Mouse (Mus musculus) induced T-regulatory cell, adult 2 months (primary cell): ENCODE measurements around the gene Cfd.
"Not testable (repeated sequence)": the region's sequence is repeated elsewhere in the genome, so short reads cannot be mapped to it uniquely, and the experiment has no call there.

Experiments used
- DNase-seq: peaks from one replicate; pipeline ENCODE4 v3.0.0-alpha.2; 2012; ENCODE audit warnings: low read depth

The Cfd gene

DNA sequence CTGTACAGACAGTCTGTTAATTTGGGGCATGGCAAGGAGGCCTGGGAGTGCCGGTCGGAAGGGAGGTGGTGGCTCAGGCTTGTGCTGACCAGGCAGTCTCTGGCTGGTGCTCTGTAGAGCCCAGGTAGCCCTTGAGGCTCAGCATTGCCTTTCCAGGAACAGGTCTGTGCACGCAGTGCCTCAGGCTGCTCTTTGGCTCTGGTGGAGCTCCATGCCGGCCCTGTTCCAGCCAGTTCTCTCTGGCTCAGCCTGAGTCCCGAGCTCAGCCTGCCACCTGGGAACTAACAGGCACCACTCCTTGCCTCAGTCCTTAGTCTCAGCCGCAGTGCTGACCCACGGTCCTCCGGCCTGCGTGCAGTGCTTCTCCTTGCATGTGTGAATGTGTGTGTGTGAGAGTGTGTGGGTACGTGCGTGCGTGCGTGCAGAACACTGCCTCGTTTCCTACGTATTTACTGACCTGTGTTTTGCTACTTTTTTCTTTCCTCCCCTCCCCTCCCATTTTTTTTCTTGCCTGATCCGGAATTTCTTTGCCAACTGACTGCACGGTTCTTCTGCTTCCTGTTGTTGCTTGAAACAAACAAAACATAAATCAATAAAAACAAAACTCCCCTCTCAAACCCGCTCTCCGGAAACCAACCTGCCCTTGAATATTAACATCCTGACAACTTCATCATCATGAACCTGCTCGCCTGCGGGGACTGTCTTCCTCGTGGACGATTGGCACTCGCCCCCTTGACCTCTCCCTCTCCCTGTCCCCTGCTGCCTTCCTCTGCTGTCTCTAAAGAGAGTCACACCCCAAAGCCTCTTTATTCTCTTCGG lies 29.2 kb upstream of the Cfd start:
- no peak for DNase-seq

DNA sequence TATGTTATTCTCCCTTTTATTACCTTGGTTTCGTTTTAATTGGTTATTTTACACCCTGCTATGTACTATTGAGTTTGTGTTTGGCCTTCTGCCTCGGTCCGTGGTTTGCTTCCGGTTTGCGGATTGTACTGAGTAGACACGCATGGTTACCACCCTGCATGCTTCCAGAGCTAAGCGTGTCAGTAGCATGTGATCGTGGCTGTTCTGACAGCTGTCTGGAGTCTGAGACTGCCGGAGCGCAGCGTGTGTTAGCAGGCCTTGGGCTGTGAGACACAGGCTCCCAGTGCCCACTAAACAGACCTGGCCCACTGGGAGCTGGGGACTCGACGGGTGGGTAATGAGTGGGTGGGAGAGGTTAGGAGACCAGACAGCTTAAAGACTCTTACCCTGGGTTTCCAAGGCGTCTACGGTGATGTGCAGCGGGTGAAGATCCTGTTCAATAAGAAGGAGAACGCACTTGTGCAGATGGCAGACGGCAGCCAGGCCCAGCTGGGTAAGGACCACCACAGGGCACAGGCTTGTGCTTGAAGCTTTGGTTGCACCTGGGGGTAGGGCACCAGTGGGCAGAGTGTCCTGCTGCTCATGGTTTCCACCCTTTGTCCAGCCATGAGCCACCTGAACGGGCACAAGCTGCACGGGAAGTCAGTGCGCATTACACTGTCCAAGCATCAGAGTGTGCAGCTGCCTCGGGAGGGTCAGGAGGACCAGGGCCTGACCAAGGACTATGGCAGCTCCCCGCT lies 28.4 kb upstream of the Cfd start:
- peak; percentile 16 for DNase-seq

DNA sequence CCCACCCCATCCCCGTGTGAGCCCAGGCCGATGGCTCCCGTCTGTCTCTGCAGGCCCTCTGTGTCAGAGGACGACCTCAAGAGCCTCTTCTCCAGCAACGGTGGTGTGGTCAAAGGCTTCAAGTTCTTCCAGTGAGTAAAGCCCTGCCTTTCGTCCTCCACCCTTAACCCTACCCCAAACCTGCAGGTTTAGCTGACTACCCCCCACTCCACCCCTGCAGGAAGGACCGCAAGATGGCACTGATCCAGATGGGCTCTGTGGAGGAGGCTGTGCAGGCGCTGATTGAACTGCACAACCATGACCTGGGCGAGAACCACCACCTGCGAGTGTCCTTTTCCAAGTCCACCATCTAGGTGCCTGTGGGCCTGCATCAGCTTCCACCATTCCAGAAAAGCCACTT lies 27.7 kb upstream of the Cfd start:
- peak; percentile 17 for DNase-seq

DNA sequence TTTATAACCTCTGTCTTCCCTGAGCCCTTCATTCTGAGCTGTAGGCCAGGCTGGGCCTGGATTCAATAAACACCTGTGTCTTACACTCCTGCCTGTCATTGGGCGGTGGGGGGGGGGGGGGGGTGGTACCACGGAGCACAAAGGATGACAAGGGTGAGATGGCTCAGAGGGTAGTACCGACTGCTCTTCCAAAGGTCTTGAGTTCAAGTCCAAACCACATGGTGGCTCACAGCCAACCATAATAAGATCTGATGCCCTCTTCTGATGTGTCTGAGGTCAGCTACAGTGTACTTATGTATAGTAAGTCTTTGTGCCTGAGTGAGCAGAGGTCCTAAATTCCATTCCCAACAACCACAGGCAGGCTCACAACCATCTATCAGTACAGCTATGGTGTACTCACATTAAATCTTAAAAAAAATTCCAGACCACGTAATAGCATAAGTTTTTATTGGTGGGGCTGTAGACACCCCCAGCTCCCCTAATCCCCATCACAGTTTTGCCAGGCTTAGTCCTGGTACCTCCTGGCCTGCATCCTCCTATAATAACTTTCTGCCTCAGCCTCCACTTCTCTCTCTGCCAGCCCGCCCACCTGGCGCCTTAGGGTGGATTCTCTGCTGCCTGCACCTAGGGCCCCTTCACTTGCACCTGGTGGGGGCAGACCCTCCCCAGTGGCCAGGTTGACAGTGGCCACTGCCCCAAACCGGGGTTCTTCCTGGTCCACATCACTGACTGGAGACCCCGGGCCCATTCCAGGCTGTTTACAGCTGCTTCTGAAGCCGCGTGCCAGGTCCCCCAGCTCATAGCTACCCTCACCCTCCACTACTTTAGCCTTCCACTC lies 26.1 kb upstream of the Cfd start:
- peak; percentile 35 for DNase-seq

DNA sequence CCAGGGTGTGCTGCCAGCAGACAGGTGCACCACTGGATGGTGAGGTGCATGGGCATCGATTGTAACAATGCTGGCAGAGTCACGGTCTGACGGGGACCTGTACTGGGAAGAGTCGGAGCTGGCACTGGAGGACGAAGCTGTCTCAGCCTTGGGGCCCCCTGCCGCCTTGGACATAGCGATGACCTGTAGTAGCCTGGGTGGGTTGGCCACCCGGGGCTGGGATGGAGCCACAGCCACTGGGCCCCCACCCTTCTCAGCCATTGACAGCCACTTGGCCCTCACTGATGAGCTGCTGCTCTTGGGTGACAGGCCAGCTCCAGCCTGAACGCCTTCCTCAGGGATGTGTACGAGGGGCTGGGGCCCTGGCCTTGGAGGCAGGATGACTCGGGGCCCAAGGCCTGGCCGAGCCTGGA lies 25.5 kb upstream of the Cfd start:
- DNase-seq: no peak

DNA sequence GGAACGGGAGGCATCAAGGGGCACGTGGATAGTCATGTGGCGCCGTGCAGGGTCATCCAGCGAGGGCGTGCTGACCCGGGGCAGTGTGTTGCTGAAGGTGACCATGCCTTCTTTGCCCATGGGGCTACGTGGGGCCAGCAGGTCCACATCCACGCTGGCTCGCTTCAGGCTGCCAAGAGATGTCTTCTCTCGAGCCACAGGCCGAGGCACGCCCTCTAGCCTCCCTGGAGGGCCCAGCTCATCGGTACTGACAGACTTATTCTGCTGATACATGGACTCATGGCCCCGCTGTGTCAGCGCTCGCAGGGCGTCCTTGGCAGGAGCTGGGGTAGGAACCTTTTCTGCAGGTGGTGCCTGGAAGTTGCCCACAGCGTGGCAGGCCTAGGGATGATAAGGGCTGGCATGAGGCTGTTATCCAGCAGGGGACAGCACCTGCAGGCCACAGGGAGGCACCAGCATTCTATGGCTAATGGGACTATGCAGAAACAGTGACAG lies 24.8 kb upstream of the Cfd start:
- no peak for DNase-seq

DNA sequence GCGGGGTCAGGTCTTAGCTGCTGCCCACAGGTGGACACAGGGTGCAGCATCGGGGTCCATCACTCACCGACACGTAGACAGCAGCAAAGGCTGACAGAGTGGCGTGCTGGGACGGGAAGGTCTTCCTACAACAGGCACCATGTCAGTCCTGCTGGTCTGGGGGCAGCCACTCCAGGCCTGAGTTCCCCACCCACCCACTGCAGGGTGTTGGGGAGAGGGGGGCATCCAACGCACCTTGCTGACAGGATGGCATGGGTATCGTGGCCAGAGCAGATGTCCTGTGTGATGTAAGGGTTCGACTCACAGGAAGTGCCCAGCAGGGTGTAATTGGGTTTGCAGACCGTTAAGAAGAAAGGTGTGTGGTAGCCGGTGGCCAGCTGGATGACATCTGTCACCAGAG lies 24.1 kb upstream of the Cfd start:
- no peak for DNase-seq

DNA sequence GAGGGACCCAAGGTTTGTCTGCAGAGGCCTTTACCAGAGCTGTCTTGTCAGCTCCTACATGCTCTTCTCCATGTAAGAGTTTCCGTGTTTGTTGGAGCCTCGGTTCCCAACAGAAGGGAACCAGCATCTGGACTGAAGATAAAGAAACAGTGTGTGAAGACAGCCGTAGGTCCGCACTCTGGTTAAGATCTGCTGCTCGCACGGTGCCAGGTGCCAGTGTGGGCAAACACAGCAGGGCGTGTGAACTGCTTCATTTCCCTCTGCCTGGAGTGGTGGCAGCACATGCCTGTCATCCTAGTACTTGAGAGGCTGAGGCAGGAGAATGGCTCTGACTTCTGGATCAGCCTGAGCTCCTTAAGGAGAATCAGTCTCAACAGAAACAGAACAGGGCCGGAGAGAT lies 18.8 kb upstream of the Cfd start:
- no peak for DNase-seq

DNA sequence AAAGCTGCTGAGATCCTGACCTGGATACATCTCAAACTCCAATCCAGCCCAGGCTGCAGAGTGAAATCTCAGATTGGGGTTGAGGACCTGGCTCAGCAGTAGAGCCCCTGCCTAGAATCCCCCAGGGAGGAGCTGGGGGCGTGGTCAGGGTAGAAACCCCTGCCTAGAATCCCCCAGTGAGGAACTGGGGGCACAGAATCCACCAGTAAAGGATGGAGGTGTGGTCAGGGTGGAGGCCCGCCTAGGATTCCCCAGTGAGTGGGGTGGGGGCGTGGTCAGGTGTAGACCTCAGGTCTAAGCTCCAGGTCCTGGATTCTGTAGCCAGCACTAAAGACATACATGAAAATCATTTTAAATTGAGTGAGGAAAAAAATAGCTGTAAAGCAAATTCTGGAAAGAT lies 17.8 kb upstream of the Cfd start:
- no peak for DNase-seq

DNA sequence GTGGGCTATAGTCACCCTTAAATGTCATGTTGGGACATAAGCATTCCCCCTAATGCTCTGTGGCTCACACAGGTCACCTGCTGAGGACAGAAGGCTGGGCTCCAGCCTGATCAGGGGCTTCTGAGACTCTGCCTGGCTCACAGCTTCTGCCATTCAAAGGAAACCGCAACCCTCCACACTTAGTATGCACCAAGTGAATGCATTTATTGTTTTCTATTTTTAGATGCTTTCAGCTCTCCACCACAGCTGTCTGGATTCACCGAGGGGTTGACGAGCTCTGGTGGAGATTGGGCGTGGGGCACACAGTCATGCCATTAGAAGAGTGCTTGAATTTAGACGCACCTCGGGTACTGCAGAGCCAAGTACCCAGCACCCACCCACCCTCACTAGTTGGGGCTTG lies 17.3 kb upstream of the Cfd start:
- peak; percentile 29 for DNase-seq

DNA sequence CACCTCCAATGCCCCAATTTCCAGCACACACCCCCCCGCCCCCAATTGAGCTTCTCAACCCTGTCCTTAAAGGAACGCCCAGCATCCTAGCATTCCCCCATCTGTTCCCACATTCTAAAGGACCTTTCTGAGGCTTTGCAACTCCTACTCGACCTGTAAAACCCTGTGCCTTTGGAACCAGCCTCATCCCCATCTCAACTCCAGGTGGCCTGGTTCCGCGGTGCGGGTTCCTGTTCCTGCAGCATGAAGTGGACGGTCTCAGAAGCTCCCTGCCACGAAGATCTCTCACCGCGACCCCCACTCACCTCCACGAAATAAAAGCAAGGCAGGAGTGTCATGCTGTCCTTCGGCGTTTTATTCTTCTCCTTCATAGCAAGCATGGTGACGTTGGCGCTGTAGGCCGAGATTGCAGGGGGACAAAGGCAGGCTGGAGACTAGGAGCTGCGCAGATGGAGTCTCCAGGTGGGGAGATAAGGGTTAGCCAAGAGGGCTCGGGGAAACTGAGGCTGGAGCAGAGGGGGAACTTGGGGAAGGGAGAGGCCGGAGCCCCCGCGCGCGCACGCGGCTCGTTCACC lies 16.9 kb upstream of the Cfd start:
- DNase-seq: no peak

DNA sequence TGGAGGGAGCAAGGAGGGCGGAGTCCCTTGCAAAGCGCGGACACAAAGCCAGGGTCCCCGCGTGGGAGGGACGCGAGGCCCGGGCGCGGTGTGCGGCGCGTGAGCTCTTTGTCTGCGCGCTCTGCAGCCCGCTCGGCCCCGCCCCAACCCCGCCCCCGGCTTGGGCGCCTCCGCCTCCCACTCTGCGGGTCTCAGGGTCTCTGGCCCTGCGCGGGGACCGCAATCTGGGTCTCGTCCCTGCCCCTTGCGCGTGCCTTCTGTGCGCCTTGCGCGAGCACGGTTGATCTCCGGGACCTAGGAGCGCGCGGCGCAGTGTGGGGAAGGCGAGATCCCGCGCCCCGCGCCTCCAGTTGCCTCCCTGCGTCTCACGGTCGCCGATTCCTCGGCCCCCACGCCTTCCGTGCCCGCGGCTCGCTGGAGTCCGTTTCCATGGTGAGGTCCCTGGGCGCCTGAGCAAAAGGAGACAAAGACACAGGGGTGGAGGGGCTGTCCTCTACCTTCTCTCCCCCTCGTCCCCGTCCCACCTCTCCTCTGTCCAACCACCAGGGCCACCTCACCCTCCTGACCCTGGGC lies 16.3 kb upstream of the Cfd start, which contains the start of the genes Prtn3 and Plppr3:
Gene Prtn3, plus strand, starts transcription at position 187 of the 573 bp plus-strand sequence.
Gene Plppr3, minus strand, starts transcription at position 345 of the 573 bp plus-strand sequence.
- DNase-seq: peak; percentile 55

DNA sequence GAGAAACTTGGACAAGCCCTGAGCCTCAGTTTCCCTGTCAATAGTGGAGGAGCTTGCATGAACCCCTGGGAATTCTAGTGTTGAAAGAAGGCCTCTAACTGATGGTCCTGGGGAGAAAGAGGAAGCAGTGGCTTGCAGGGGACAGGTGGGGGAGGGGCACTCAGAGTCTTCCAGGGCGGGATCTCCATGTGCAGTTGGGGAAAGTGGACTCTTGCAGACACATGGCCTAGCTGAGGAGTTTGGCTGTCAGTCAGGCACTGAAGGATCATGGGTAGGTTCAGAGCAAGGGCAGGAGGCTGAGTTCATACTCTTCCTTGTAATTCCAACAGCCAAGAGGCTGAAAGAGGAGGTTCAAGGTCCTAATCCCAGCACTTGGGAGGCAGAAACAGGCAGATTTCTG lies 13.5 kb upstream of the Cfd start:
- DNase-seq: peak; percentile 21

DNA sequence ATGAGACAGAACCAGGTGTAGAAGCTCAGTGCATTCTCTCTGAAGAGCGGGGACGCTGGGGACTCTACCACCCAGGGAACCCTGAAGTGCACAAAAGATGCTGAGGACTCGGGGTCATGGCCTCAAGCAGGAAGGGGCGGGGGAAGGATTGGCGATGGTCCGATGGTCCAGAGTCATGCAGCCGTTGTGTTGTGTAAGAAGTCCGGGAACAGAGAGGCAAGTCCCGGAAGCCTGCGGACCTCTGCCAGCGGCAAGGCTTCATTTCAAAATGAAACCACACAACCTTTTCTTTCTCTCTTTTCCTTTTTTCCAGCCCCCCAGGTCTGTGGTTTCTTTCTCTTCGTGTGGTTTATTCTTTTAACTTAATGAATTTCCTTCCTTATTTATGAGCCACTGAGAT lies 12.9 kb upstream of the Cfd start:
- peak; percentile 56 for DNase-seq

DNA sequence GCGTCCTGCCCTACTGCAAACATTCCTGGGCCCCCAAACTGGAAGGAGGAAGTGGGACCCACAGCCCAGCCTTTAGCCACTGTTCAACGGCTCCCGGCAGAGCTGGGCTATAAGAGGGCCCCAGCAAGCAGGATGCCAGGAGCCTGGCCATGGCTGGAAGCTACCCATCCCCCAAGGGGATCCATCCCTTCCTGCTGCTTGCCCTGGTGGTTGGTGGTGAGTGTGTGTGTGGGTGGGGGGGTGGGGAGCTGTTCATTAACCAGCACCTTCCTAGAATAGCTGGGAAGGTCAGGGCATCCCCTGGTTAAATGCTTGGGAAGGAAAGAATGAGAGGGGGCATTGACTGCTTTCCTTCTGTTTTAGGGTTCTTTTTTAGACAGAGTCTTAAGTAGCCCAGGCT lies 11.1 kb upstream of the Cfd start:
- no peak for DNase-seq

DNA sequence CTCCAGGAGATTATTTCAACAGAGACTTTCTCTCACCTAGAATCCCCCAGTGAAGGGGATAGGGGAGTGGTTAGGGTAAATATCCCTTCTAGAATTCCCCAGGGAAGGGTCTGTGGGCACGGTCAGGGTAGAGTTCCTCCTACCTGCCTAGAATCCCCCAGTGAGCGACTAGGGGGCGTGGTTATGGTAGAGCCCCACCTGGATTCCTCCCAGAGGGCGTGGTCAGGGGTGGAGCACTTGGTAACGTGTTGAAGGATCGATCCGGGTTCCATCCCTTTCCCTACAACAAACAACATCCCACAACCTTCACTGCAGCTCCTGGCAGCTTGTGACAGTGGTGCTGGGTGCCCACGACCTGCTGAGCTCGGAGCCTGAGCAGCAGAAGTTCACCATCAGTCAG lies 9.9 kb upstream of the Cfd start:
- DNase-seq: peak; percentile 51

DNA sequence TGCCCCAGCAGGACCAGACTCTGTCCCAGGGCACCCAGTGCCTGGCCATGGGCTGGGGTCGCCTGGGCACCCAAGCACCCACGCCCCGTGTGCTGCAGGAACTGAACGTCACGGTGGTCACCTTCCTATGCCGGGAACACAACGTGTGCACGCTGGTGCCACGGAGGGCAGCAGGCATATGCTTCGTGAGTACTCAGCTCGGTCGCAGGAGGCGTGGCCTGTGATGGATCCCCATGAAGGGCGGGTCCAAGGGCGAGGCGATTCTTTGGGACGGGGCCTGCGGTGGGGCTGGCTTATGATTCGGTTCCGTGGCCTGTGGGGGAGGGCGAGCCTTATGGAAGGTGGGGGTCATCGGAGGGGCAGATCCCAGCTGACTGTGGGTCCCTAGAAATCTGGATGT lies 8.7 kb upstream of the Cfd start:
- DNase-seq: peak; percentile 53

DNA sequence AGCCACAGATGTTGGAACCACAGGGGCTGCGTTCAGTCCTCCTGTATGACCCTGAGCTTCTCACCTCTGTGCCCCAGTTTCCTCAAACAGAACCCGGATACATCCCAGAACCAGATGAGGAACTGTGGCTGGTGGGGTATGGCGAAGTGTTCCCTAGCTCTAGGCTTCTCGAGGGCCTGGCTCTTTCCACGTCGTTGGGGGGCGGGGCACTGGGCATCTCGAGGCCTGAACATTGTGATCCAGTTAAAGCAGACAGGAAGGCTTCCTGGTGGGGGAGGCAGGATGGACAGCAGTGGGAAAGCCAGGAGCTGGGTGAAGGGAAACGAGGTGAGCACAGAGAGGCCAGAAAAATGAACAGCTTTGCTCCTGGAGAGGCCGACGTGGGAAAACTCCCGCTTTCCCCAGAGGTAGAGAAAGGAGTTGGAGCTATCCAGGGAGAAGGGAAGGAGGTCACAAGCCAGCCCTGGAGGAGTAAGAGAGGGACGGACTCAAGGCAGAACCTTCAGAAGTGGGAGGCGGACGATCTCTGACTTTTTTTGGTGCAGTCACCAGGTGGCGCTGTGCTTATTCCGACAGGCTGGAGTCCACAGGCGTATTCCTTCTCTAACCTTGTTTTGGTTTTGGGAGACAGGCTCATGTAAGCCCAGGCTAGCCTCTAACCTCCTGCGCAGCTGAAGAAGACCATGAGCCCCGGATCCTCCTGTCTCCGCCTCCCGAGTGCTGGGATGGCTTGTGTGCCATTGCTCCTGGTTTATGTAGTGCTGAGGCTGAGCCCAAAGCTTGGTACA lies 7.2 kb upstream of the Cfd start:
- peak; percentile 89 for DNase-seq

DNA sequence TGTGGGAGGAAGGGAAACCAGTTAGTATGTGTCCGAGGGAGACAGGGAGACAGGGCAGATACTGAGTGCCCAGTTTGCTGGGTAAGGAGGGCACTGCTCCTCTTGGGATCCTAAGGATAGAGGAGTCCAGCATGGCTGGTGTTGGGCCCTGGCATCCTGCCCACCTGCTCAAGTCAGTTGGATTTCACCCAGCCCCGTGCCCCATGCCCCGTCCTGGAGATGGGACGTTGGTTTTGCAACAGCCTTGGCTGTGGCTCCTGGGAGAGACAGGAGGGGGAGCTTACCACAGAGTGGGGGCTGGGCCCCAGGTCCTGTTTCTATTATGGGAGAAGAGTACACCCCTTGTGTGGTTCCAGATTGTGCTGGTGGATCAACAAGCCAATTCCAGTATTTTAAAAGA lies 6.2 kb upstream of the Cfd start:
- no peak for DNase-seq

DNA sequence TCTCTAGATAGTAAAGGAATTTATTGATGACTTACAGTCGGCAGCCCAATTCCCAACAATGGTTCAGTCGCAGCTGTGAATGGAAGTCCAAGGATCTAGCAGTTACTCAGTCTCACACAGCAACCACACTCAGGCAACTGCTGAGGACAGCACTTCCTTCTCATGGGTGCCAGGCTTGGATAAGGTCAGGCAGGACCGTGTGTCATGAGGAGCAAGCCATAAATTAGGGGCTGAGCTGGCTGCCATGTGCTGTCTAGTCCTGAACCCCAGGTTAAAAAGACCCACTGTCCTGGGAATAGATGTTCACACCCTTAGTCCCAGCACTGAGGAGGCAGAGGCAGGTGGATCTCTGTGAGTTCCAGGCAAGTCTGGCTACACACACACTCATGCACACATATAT lies 5.7 kb upstream of the Cfd start:
- not testable (repeated sequence) for DNase-seq

DNA sequence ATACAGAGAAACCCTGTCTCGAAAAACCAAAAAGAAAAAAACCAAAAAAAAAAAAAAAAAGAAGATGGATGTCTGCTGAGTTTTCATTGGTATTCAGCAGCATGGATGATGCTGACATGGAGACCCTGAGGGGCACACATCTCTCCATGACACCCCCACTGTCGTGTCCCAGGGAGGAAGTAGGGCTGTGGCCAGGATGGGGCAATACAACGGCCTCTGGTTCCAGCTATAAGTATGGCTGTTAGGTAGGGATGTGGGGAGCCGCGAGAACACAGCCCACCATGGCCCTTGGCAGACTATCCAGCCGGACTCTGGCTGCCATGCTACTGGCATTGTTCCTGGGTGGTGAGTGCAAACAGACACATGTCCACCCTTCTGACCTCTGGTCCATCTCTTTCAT lies 4.6 kb upstream of the Cfd start, which contains the start of gene Elane:
Gene Elane, plus strand, starts transcription at position 194 of the 400 bp plus-strand sequence.
- DNase-seq: no peak
